Mouse (Mus musculus) adrenal gland, adult (tissue): ENCODE measurements at regions not wholly inside any gene's neighbourhood (a gene's known extent, or its start where the extent isn't known, plus 50 kb on each side); places are given as distances from the start of the nearest gene placed in this dataset.

Experiments used
- DNase-seq, 2 experiments: peaks; one replicate each; pipeline ENCODE4 v3.0.0; 2022 to 2023; ENCODE audit warnings: low spot score in 1 of 2; ENCODE audit not compliant: inconsistent age in 2 of 2

DNA sequence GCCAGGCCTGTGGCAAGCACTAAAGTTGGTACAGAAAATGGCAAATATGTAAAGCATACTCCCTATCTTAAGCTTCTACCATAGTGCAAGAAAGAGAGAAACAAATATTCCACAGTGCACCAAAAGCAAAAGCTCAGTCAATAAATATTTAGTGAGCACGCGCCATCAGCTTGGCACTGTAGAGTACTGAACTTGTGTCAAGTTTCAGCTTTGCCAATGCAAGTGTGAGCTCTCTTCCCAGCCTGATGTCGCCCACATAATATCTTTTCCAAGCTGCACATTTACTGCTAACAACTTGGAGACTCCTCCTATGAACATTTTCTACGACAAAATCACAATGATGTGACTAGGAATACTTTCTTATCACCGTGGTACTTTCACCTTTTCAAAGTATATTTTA is 190.8 kb upstream of the Rora start:
- DNase-seq = no peak

GRCm38 (mm10) chr9:68463637-68464304 is 189.8 kb upstream of the Rora start:
- DNase-seq = no peak

DNA sequence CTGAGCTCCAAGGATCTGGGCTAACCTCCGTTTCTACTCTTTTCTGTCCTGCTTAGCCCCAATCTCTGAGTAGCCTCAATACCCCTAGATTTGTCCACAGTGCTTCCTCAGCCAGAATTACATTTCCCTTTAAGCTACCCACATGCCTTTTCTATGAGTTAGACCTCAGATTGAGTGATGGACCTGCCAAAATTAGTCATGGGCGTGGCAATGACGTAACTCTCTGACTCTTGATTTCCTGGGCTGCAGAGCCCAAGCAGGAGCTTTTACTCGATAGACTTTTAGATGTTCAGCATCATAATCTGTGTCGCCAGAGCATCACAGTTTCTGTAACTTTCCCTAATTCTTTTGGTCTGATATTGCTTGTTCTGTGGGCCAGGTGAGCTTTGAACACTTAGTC is 186.9 kb upstream of the Rora start:
- peak; percentile 47 to 73 for DNase-seq

- DNase-seq = no peak
These were observed 177.2 kb upstream of the Rora start for GRCm38 (mm10) chr9:68476391-68476790.

- peak; percentile 50 to 61 for DNase-seq
These were observed 176.1 kb upstream of the Rora start for GRCm38 (mm10) chr9:68477466-68477865.

GRCm38 (mm10) chr9:68486646-68487045 is 166.9 kb upstream of the Rora start:
- DNase-seq = no peak

- DNase-seq = no peak
These were observed 162.4 kb upstream of the Rora start for GRCm38 (mm10) chr9:68491151-68491550.

DNA sequence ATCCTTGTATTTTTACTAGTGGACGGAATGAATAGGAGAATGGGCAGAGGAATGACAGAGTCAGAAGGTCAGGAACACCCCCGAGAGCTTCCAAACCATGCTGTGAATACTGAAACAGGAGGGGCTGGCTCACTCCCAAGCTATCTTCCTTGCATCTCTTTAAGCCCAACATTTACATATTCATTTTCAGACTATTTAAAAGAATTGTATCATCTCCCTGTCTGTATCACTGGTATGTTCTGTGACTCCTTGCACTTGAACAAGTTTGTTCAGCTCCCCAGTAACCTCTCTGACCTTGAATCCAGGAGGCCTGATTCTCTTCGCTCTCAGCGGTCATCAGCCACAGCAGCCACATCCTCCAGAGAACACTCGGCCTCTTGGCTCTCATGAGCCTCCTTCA is 132.4 kb upstream of the Rora start:
- DNase-seq = peak in 1 of 2 experiments; percentile 14

DNA sequence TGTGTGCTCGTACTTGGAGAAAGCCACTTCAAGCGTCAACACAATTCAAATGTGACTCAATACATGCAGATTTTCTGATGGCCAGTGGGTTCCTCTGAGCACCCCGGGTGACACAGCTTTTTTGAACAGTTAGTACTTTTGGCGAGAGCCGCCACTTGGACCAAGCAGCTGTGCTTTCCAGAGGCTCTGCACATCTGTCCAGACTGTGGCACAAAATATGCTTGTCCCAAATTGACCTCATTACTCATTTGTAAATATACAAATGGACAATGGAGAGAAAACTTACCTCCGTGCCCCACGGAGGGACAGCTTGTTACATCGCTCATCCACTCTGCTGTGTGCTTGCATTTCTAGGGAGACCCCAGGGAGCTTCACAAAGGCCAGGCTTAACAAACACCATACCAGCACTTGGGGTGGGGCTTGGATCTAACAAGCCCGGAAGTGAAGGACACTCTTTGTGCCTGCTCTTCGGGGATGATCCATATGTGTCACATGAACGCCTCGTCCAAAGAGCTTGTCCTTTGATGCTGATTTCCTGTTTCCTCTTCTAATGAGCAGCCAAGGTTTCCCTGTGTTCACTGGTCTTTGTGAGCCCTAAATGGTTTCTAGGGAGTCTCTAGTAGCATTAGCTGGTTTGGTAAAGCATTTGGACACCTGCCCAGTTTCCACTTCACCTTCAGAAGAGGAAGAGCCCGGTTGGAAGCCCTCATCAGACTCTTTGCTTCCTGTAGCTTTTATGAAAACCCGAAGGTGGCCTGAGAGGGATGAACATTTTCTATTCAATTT is 91.6 kb upstream of the Rora start:
- DNase-seq = peak in 1 of 2 experiments; percentile 26

GRCm38 (mm10) chr9:68563206-68563605 is 90.4 kb upstream of the Rora start:
- DNase-seq = no peak

DNA sequence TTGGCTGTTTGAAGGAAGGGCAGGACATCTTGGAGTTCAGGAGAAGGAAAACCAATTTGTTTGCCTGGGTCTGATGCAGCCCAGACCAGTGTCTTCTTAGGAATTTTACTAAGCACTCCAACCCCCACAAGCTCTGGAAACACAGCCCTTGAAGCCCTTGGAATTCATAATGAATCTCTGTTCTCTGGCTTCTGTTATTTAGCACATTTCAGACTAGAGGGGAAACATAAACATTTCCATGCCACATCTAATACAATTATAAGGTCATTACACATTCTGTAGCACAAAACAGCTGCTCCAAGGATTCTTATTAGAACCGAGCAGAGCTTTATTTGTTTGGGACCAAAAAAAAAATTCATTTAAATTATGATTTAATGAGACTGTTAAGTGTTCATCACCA is 67.8 kb upstream of the Rora start:
- no peak for DNase-seq

- no peak for DNase-seq
These were observed 62.6 kb upstream of the Rora start for GRCm38 (mm10) chr9:68591023-68591422.

GRCm38 (mm10) chr9:68592976-68593375 is 60.6 kb upstream of the Rora start:
- peak; percentile 71 to 88 for DNase-seq

DNA sequence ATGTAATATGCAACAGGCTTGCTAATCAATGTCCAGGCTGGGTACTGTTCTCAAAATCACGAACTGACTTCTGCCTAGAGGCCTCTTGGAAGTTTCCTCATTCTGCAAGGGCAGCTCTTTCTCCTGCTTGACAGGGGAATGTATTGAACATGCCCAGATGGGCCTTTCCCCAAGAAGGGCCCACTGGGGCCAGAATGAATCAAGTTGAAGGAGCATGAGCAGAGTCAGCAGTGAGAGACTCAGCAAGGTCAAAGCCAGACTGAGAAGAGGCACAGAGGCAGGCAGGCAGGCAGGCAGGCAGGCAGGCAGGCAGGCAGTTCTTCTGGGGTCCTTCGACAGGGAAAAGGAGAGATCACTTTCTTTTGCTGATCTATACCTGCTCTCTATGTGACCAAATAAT is 59.0 kb upstream of the Rora start:
- DNase-seq = peak; percentile 30 to 78
